Mouse (Mus musculus) liver, postnatal 0 days (tissue): Measurements from ENCODE around the gene Klhl41.

ENCODE experiments used
- CTCF ChIP-seq: sonication (generic); IDR thresholded peaks from 2 replicates; pipeline ENCODE4 v1.5.1; 2016; ENCODE audit warnings: antibody characterized with exemption, low read depth
- EP300 ChIP-seq: IDR thresholded peaks from 2 replicates; pipeline ENCODE4 v1.6.1; 2016; ENCODE audit warnings: antibody characterized with exemption, low read depth, mild to moderate bottlenecking

DNA sequence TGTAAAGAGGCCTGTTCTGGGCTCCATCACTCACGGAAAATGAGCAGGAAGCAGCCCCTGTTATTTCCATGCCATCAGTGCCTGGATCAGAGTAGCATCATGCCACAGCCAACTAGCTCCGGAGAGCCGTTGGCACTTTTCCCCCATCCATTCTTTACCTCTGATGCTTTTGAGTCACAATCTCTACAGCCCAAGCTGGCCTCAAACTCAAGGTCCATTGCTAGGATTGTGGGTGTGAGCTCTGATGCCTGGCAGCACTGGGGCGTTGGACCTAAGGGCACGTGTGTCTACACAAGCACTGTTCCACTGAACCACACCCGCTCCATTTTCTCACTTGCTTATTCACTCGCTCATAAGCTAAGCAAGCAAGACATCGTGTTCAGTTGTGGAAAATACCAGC lies 30.5 kb downstream of the Klhl41 start:
- TF ChIP-seq CTCF (no peak), EP300 (no peak)
